Mouse (Mus musculus) embryonic facial prominence, embryonic 12.5 days (tissue): ENCODE measurements around the gene Arf3. TPM values are rescaled to one million over a fixed set of nuclear protein-coding genes. Genes with fewer than 3 reads are reported as not detected.
"Not testable (repeated sequence)": the region's sequence is repeated elsewhere in the genome, so short reads cannot be mapped to it uniquely, and the experiment has no call there.

ENCODE experiments used
- ATAC-seq: fragments of 200-750 bp; cut with Nextera tagmentation; 2 replicates; pipeline ENCODE4 v1.8.0; 2017; ENCODE audit not compliant: insufficient number of reproducible peaks, insufficient read depth, low FRiP score, low TSS enrichment
- H3K27ac ChIP-seq: fragments of 300-500 bp; sonication (generic); 2 replicates; pipeline ENCODE4 v1.5.1; 2016; ENCODE audit warnings: mild to moderate bottlenecking
- H3K27me3 ChIP-seq: fragments of 300-500 bp; sonication (generic); 2 replicates; pipeline ENCODE4 v1.6.1; 2016; ENCODE audit warnings: mild to moderate bottlenecking, moderate library complexity
- H3K36me3 ChIP-seq: fragments of 300-500 bp; sonication (generic); 2 replicates; pipeline ENCODE4 v1.6.1; 2016; ENCODE audit warnings: mild to moderate bottlenecking
- H3K4me1 ChIP-seq: fragments of 300-500 bp; sonication (generic); 2 replicates; pipeline ENCODE4 v1.6.1; 2016
- H3K4me2 ChIP-seq: fragments of 300-500 bp; sonication (generic); replicated peaks from 2 replicates; pipeline ENCODE4 v1.6.1; 2016; ENCODE audit warnings: mild to moderate bottlenecking, moderate library complexity
- H3K4me3 ChIP-seq: fragments of 300-500 bp; sonication (generic); 2 replicates; pipeline ENCODE4 v1.5.1; 2016; ENCODE audit warnings: mild to moderate bottlenecking
- H3K9ac ChIP-seq: fragments of 300-500 bp; sonication (generic); 2 replicates; pipeline ENCODE4 v1.6.1; 2016; ENCODE audit warnings: mild to moderate bottlenecking, moderate library complexity
- H3K9me3 ChIP-seq: fragments of 300-500 bp; sonication (generic); 2 replicates; pipeline ENCODE4 v1.6.1; 2016; ENCODE audit warnings: mild to moderate bottlenecking, moderate library complexity
- WGBS: fragments of 180-500 bp; shearing (Covaris S2); methylation state at CpG from one replicate; pipeline ENCODE4 v1.1.7; 2016; 5-methylcytosine and 5-hydroxymethylcytosine counted together
- polyA plus RNA-seq: library from polyadenylated mRNA; unstranded; fragments of >200 nt; fragmentation: Nextera tagmentation; extraction: Ambion mirVana; gene quantifications from 2 replicates; pipeline ENCODE4 v1.2.1, GENCODE M21; 2016

The Arf3 gene
- polyA plus RNA-seq, 1 experiment from 2014 or later: 51.2 TPM

DNA sequence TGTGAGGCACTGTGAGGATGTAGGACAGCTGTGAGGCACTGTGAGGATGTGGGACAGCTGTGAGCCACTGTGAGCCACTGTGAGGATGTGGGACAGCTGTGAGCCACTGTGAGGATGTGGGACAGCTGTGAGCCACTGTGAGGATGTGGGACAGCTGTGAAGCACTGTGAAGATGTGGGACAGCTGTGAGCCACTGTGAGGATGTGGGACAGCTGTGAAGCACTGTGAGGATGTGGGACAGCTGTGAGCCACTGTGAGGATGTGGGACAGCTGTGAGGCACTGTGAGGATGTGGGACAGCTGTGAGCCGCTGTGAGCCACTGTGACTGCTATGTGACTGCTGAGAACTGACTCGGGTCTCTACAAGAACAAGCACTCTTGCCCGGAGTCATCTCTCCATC lies 19.2 kb downstream of the Arf3 start:
- H3K4me3 ChIP-seq, H3K9ac ChIP-seq, H3K4me2 ChIP-seq, ATAC-seq, H3K4me1 ChIP-seq, H3K27ac ChIP-seq, H3K27me3 ChIP-seq, H3K9me3 ChIP-seq: not testable (repeated sequence)
- H3K36me3 ChIP-seq: peaks cover 41% of the 10 kb centered on the region
- 85% methylated on average over 3 of the region's 3 CpGs for WGBS

DNA sequence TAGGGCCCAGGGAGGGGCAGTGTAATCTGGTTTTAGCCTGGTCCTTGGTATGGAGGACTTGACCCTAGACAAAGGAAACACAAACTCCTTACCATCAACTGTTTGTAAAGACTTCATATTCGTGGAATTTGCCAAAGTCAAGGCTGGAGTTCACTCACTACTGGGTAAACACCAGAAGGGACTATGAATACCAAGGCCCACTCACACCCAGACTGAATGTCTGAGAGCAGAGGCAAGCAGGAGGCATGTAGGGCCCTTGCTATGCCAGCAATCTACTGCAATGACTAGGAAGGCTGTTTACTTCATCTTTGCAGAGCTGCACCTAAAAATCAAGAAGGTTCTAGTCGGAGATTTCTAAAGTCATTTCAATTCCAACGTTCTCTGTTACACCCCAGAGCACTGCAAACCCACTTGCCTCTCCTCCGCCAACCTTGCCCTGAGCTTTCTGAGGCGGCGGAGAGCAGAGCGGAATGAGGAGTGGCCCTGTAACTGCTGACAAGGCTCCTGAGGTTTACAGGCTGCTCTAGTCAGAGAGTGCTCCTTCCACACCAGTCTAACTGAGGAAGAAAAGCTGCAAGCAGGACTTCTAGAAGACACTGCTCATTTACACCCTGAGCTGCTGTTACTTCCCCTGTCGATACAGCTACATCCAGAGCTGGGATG lies 20.1 kb downstream of the Arf3 start:
- no peak for ATAC-seq
- no peak overlapping the region for H3K27ac ChIP-seq
- H3K27me3 ChIP-seq: no peaks in the 10 kb centered on the region
- 85% methylated on average over 8 of the region's 8 CpGs for WGBS
- H3K4me3 ChIP-seq: no peak overlapping the region
- H3K9me3 ChIP-seq: no peaks in the 10 kb centered on the region
- no peak overlapping the region for H3K4me2 ChIP-seq
- H3K9ac ChIP-seq: no peak overlapping the region
- H3K4me1 ChIP-seq: no peaks in the 10 kb centered on the region
- H3K36me3 ChIP-seq: peaks cover 50% of the 10 kb centered on the region

- H3K27ac ChIP-seq: no peak overlapping the region
- H3K4me3 ChIP-seq: no peak overlapping the region
- no peak; the same call in 1 of the 2 replicates for ATAC-seq
- whole genome bisulfite sequencing: 88% methylated on average over 8 of the region's 8 CpGs
- no peaks in the 10 kb centered on the region for H3K4me1 ChIP-seq
- no peaks in the 10 kb centered on the region for H3K9me3 ChIP-seq
- peaks cover 72% of the 10 kb centered on the region for H3K36me3 ChIP-seq
- no peaks in the 10 kb centered on the region for H3K27me3 ChIP-seq
- H3K4me2 ChIP-seq: no peak overlapping the region
- H3K9ac ChIP-seq: no peak overlapping the region
These were observed 22.8 kb downstream of the Arf3 start for GRCm38 (mm10) chr15:98740219-98740618.

DNA sequence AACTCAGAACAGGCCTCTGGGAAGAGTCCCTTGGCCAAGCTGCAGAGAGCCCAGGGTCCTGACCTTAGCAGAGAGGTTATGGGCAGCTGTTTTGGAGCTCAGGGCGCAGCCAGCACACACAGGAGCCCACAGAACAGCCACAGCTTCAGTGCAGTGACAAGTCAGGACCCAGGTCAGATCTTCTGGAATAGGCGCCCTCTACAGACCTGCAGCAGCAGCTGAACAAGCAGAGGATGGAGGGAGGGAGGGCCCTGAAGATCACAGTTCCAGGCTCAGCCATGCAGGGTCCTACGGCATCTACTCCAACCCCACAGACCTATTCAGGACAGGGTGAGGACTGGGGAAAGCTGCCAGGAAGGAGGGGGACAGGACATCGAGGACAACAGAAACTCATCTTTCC lies 24.2 kb downstream of the Arf3 start:
- Histone ChIP-seq H3K4me2 (no peak overlapping the region), H3K9ac (no peak overlapping the region), H3K9me3 (no peaks in the 10 kb centered on the region), H3K4me3 (no peak overlapping the region), H3K4me1 (no peaks in the 10 kb centered on the region), H3K27me3 (no peaks in the 10 kb centered on the region), H3K27ac (no peak overlapping the region), H3K36me3 (peaks cover 72% of the 10 kb centered on the region)
- peak; percentile 12; the same call in 1 of the 2 replicates for ATAC-seq
- WGBS: 72% methylated on average over 4 of the region's 4 CpGs

GRCm38 (mm10) chr15:98737881-98738280 lies 25.1 kb downstream of the Arf3 start:
- Histone ChIP-seq H3K4me2 (no peak overlapping the region), H3K4me3 (no peak overlapping the region), H3K9me3 (no peaks in the 10 kb centered on the region), H3K4me1 (no peaks in the 10 kb centered on the region), H3K9ac (no peak overlapping the region), H3K36me3 (peaks cover 71% of the 10 kb centered on the region), H3K27me3 (no peaks in the 10 kb centered on the region), H3K27ac (no peak overlapping the region)
- no peak for ATAC-seq

DNA sequence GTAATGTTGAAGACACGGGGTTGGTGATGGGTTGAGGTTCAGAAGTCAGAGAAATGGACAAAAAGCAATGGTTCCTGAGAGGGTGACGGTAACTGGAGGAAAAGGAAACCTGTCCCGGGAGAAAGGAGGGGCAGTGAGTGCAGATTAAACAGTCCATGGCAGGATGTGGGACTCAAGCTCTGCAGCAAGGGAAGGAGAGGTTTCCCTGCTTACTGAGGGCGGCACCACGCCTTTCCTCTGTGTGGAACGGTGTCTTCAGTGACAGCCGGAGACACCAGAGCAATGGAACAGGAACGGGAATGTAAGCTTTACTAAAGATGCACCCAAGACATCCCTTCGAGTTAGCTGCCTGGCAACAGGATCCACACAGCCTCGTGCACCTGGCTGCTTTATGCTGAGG lies 26.5 kb downstream of the Arf3 start:
- Histone ChIP-seq H3K4me2 (no peak overlapping the region), H3K9me3 (no peaks in the 10 kb centered on the region), H3K27me3 (no peaks in the 10 kb centered on the region), H3K27ac (no peak overlapping the region), H3K36me3 (peaks cover 60% of the 10 kb centered on the region), H3K4me1 (no peaks in the 10 kb centered on the region), H3K4me3 (no peak overlapping the region), H3K9ac (no peak overlapping the region)
- 94% methylated on average over 10 of the region's 10 CpGs for WGBS
- ATAC-seq: no peak

GRCm38 (mm10) chr15:98733976-98734566 lies 28.9 kb downstream of the Arf3 start:
- peaks cover 36% of the 10 kb centered on the region for H3K36me3 ChIP-seq
- no peak for ATAC-seq
- H3K27me3 ChIP-seq: no peaks in the 10 kb centered on the region
- no peak overlapping the region for H3K27ac ChIP-seq
- WGBS: 75% methylated on average over 5 of the region's 5 CpGs
- no peaks in the 10 kb centered on the region for H3K9me3 ChIP-seq
- H3K4me2 ChIP-seq: no peak overlapping the region
- no peak overlapping the region for H3K4me3 ChIP-seq
- no peak overlapping the region for H3K9ac ChIP-seq
- H3K4me1 ChIP-seq: no peaks in the 10 kb centered on the region

- H3K4me2 ChIP-seq: no peak overlapping the region
- H3K9me3 ChIP-seq: no peaks in the 10 kb centered on the region
- no peak for ATAC-seq
- H3K27me3 ChIP-seq: no peaks in the 10 kb centered on the region
- WGBS: 78% methylated on average over 6 of the region's 6 CpGs
- H3K4me1 ChIP-seq: peaks cover 4% of the 10 kb centered on the region; the same call in 1 of the 2 replicates
- peaks cover 29% of the 10 kb centered on the region for H3K36me3 ChIP-seq
- H3K9ac ChIP-seq: no peak overlapping the region
- no peak overlapping the region for H3K4me3 ChIP-seq
- no peak overlapping the region for H3K27ac ChIP-seq
These were observed 29.6 kb downstream of the Arf3 start for GRCm38 (mm10) chr15:98733370-98733769.

DNA sequence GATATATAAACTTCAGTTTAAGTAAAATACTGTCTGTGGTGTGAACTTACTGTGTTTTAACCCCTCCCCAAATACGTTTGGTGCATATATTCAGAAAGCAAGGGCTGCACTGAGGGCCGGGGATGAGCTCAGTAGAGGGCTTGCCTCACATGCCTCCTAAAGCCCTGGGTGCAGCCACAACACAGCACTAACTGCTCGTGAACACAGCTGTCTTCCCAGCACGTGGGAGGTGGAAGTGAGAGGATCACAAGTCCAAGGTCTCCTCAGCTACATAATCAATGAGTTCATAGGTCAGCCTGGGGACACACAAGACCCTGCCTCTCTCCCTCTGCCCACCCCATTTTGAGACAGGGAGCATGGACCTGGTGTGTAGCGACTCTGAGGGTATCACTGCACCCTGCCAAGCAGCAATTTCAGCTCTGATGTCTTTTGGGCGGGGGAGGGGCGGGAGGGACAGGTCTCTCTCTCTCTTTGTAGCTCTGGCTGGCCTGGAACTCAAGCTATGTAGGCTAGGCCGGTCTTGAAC lies 30.9 kb downstream of the Arf3 start:
- no peak overlapping the region for H3K9ac ChIP-seq
- no peak overlapping the region for H3K4me3 ChIP-seq
- no peak for ATAC-seq
- peaks cover 16% of the 10 kb centered on the region for H3K36me3 ChIP-seq
- no peaks in the 10 kb centered on the region for H3K27me3 ChIP-seq
- H3K4me2 ChIP-seq: no peak overlapping the region
- H3K9me3 ChIP-seq: no peaks in the 10 kb centered on the region
- WGBS: 61% methylated on average over 8 of the region's 8 CpGs
- no peak overlapping the region for H3K27ac ChIP-seq
- H3K4me1 ChIP-seq: peaks cover 11% of the 10 kb centered on the region; the same call in 1 of the 2 replicates

DNA sequence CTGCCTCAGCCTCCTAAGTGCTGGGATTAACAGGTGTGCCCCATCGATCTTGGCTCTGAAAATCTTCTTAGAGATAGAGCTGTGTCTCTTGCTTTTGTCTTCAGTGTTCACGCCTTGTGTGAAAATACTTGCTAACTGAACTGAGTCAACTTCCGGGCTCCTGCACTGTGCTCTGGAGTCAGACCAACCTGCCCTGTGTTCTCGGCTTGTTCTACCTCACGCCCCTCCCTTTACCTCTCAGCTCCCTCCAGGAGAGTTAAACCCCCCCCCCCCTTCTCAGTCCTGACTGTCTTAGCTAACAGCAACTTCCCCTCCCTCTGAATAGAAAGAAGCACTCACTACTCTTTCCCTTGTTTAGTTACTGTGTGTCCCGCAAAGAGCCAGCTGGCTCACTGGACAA lies 32.2 kb downstream of the Arf3 start:
- peaks cover 4% of the 10 kb centered on the region for H3K36me3 ChIP-seq
- no peak overlapping the region for H3K4me3 ChIP-seq
- no peak for ATAC-seq
- no peak overlapping the region for H3K9ac ChIP-seq
- no peaks in the 10 kb centered on the region for H3K27me3 ChIP-seq
- no peak overlapping the region for H3K27ac ChIP-seq
- H3K4me2 ChIP-seq: no peak overlapping the region
- H3K4me1 ChIP-seq: peaks cover 18% of the 10 kb centered on the region
- 85% methylated on average over 6 of the region's 6 CpGs for WGBS
- H3K9me3 ChIP-seq: no peaks in the 10 kb centered on the region

GRCm38 (mm10) chr15:98729791-98730545 lies 33.0 kb downstream of the Arf3 start:
- H3K9ac ChIP-seq: no peak overlapping the region
- H3K36me3 ChIP-seq: peaks cover under 1% of the 10 kb centered on the region; the same call in 1 of the 2 replicates
- H3K9me3 ChIP-seq: no peaks in the 10 kb centered on the region
- H3K4me3 ChIP-seq: no peak overlapping the region
- no peak overlapping the region for H3K27ac ChIP-seq
- peaks cover 18% of the 10 kb centered on the region for H3K4me1 ChIP-seq
- H3K4me2 ChIP-seq: no peak overlapping the region
- H3K27me3 ChIP-seq: no peaks in the 10 kb centered on the region
- ATAC-seq: no peak
- WGBS: 64% methylated on average over 7 of the region's 7 CpGs

- Histone ChIP-seq H3K27ac (no peak overlapping the region), H3K9me3 (no peaks in the 10 kb centered on the region), H3K9ac (peak overlapping the region; percentile 54; the same call in 1 of the 2 replicates), H3K4me2 (peak overlapping the region; percentile 94), H3K36me3 (no peaks in the 10 kb centered on the region), H3K4me3 (peak overlapping the region; percentile 52; the same call in 1 of the 2 replicates), H3K4me1 (peaks cover 32% of the 10 kb centered on the region), H3K27me3 (no peaks in the 10 kb centered on the region)
- WGBS: 40% methylated on average over 9 of the region's 9 CpGs
- no peak for ATAC-seq
These were observed 34.6 kb downstream of the Arf3 start for GRCm38 (mm10) chr15:98728366-98728765.
